Mouse (Mus musculus) T-cell, adult 2 months (primary cell): ENCODE results near the gene Ube2j2.
A peak's percentile ranks its signal among the peaks of the same experiment; 100 is the strongest.

ENCODE experiments used
- DNase-seq: peaks from one replicate; pipeline ENCODE4 v3.0.0; 2022; ENCODE audit warnings: low spot score

The Ube2j2 gene

GRCm38 (mm10) chr4:155964396-155964795, 20.8 kb downstream of the Ube2j2 start:
- DNase-seq: no peak

GRCm38 (mm10) chr4:155969043-155969653, 25.5 kb downstream of the Ube2j2 start:
- no peak for DNase-seq

- DNase-seq: no peak
Measured at GRCm38 (mm10) chr4:155970286-155970685, 26.7 kb downstream of the Ube2j2 start.

- no peak for DNase-seq
Measured at GRCm38 (mm10) chr4:155972651-155973050, 29.0 kb downstream of the Ube2j2 start.

- no peak for DNase-seq
Measured at GRCm38 (mm10) chr4:155973239-155973638, 29.6 kb downstream of the Ube2j2 start.

- no peak for DNase-seq
Measured at GRCm38 (mm10) chr4:155981436-155982082, 37.9 kb downstream of the Ube2j2 start.

- DNase-seq: no peak
Measured at GRCm38 (mm10) chr4:155983788-155984187, 40.2 kb downstream of the Ube2j2 start.

- no peak for DNase-seq
Measured at GRCm38 (mm10) chr4:155991211-155991907, 47.7 kb downstream of the Ube2j2 start.

- DNase-seq: no peak
Measured at GRCm38 (mm10) chr4:155991908-155992230, 48.2 kb downstream of the Ube2j2 start.

GRCm38 (mm10) chr4:155992241-155992905, 48.7 kb downstream of the Ube2j2 start, which contains the start of the genes B3galt6 and Sdf4:
Gene B3galt6 (minus strand): TSS chr4:155992649.
Gene Sdf4 (plus strand): TSS chr4:155992872.
- DNase-seq: peak; percentile 88

GRCm38 (mm10) chr4:155992906-155993547, 49.4 kb downstream of the Ube2j2 start:
- peak; percentile 94 for DNase-seq

GRCm38 (mm10) chr4:155993606-155994005, 50.0 kb downstream of the Ube2j2 start:
- DNase-seq: no peak

- DNase-seq: peak; percentile 55
Measured at GRCm38 (mm10) chr4:156004109-156004508, 60.5 kb downstream of the Ube2j2 start.

GRCm38 (mm10) chr4:156008369-156008768, 64.7 kb downstream of the Ube2j2 start:
- no peak for DNase-seq
